Mouse (Mus musculus): ENCODE measurements around the gene Lrrk1. TPM values are rescaled to one million over a fixed set of nuclear protein-coding genes. Genes with fewer than 3 reads are reported as not detected.

Lrrk1 gene
- total and polyA plus RNA-seq, 3 experiments: 5.0 to 16.9 (median 13.6) TPM

DNA sequence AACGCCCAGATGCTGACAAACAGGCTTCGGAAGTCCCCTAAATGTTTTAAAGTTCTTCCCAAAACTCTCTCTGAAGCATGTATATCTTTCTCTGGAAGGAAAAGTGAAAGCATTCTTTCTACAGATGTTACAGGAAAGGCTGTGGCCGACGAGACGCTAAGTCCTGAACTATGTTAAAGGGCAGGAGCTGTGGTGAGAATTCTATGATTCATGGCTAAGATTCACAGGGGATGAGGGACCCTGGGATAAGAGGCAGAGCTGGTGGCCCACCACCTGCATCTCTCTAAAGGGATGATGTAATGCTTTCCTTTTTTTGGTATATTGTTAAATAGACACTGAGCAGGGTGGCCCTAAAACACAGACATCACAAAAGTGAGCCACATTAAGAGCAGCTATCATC, 44.8 kb downstream of the Lrrk1 start:
- H3K9me3 ChIP-seq (replicated peaks; ENCODE audit: low read length): no peaks in the 10 kb centered on the region
- H3K27me3 ChIP-seq (replicated peaks): no peaks in the 10 kb centered on the region
- peaks cover 0 to 12% of the 10 kb centered on the region in 2 experiments; a peak in 2 of 4 replicates for H3K4me1 ChIP-seq (ENCODE audit: control insufficient read depth in 1 of 2, insufficient read depth in 2 of 2)
- no peak overlapping the region for H3K4me2 ChIP-seq (ENCODE audit: insufficient read depth, low read depth, poor library complexity, severe bottlenecking)
- H3K27ac ChIP-seq (ENCODE audit: insufficient read depth, low read depth): no peak overlapping the region
- dilution Hi-C loops (cut with MboI; ENCODE audit: extremely low pct_ligation_motif_present, extremely low pct_unique_long_range_greater_than_20kb, low sequenced_read_pairs): no loop called here
- H3K79me2 ChIP-seq (replicated peaks; ENCODE audit: control insufficient read depth, extremely low read depth, insufficient read depth, poor library complexity, severe bottlenecking): no peaks in the 10 kb centered on the region
- in situ Hi-C loops (cut with MboI; ENCODE audit: low pct_ligation_motif_present, low pct_unique_long_range_greater_than_20kb, low sequenced_read_pairs): no loop called here
- no peak overlapping the region for H3K4me3 ChIP-seq (replicated peaks in 1 of 3; ENCODE audit: low read depth in 2 of 3, low read length in 2 of 3, poor library complexity in 1 of 3)
- DNase-seq (ENCODE audit: extremely low read depth): no peak
- peaks cover 3 to 53% of the 10 kb centered on the region in 2 experiments for H3K36me3 ChIP-seq (replicated peaks in 1 of 2; ENCODE audit: control insufficient read depth in 1 of 2, insufficient read depth in 1 of 2, low read length in 1 of 2)
- no peak for TF ChIP-seq JUND (conservative IDR thresholded peaks at IDR 0.05; ENCODE audit: low read depth, low read length)
- H3K9ac ChIP-seq (ENCODE audit: insufficient read depth, low read depth): no peak overlapping the region

DNA sequence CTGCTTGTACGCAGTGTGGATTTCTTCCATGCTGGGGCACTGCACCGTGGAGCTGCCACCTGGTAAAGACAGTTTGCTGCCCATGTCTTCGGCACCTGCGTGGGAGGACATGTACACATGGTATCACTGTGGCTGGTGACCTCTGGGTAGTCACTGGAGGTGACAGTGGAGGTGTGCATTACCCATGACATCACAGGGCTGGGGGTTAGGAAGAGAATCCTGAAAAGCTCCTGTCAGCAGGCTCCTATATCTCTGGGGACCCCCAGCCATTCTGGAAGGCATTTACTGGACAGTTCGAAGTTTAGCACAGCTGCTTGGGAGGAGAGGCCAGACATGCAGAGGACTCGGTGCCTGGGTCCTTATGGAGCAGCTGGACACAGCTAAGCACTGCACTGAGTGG, 45.3 kb downstream of the Lrrk1 start:
- dilution Hi-C loops (cut with MboI; ENCODE audit: extremely low pct_ligation_motif_present, extremely low pct_unique_long_range_greater_than_20kb, low sequenced_read_pairs): no loop called here
- H3K27me3 ChIP-seq (replicated peaks): no peaks in the 10 kb centered on the region
- H3K36me3 ChIP-seq (replicated peaks in 1 of 2; ENCODE audit: control insufficient read depth in 1 of 2, insufficient read depth in 1 of 2, low read length in 1 of 2): peaks cover 3 to 55% of the 10 kb centered on the region in 2 experiments
- no peaks in the 10 kb centered on the region for H3K9me3 ChIP-seq (replicated peaks; ENCODE audit: low read length)
- TF ChIP-seq E2F4 (IDR thresholded peaks at IDR 0.05; ENCODE audit: insufficient replicate concordance, low read depth, low read length) (no peak), MAX (IDR thresholded peaks at IDR 0.05; ENCODE audit: low read length) (no peak), POLR2A (IDR thresholded peaks at IDR 0.05; ENCODE audit: low read depth, low read length) (no peak), RAD21 (IDR thresholded peaks at IDR 0.05; ENCODE audit: low read depth, low read length) (no peak)
- H3K79me2 ChIP-seq (replicated peaks; ENCODE audit: control insufficient read depth, extremely low read depth, insufficient read depth, poor library complexity, severe bottlenecking): no peaks in the 10 kb centered on the region
- H3K27ac ChIP-seq (ENCODE audit: insufficient read depth, low read depth): no peak overlapping the region
- peaks cover 0 to 12% of the 10 kb centered on the region in 2 experiments; a peak in 2 of 4 replicates for H3K4me1 ChIP-seq (ENCODE audit: control insufficient read depth in 1 of 2, insufficient read depth in 2 of 2)
- H3K4me2 ChIP-seq (ENCODE audit: insufficient read depth, low read depth, poor library complexity, severe bottlenecking): no peak overlapping the region
- H3K4me3 ChIP-seq (replicated peaks in 1 of 3; ENCODE audit: low read depth in 2 of 3, low read length in 2 of 3, poor library complexity in 1 of 3): no peak overlapping the region
- H3K9ac ChIP-seq (ENCODE audit: insufficient read depth, low read depth): no peak overlapping the region
- no peak for DNase-seq (ENCODE audit: extremely low read depth)
- in situ Hi-C loops (cut with MboI; ENCODE audit: low pct_ligation_motif_present, low pct_unique_long_range_greater_than_20kb, low sequenced_read_pairs): no loop called here

DNA sequence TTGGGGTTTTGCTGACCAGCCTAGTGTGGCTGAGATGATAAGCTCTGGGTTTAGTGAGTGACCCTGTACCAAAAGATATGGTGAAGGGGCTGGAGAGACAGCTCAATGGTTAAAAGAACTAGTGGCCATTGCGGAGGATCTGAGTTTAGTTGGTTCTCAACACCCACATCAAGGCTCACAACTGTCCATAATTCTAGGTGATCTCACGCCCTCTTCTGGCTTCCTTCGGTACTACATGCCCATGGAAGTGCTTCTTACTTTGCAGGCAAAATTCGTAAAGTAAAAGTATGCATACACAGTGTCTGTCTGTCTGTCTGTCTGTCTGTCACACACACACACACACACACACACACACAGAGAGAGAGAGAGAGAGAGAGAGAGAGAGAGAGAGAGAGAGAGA, 45.8 kb downstream of the Lrrk1 start:
- H3K9me3 ChIP-seq (replicated peaks; ENCODE audit: low read length): no peaks in the 10 kb centered on the region
- H3K9ac ChIP-seq (ENCODE audit: insufficient read depth, low read depth): no peak overlapping the region
- dilution Hi-C loops (cut with MboI; ENCODE audit: extremely low pct_ligation_motif_present, extremely low pct_unique_long_range_greater_than_20kb, low sequenced_read_pairs) (no loop called here), in situ Hi-C loops (cut with MboI; ENCODE audit: low pct_ligation_motif_present, low pct_unique_long_range_greater_than_20kb, low sequenced_read_pairs) (no loop called here)
- TF ChIP-seq MAX (IDR thresholded peaks at IDR 0.05; ENCODE audit: low read length) (no peak), MAFK (IDR thresholded peaks at IDR 0.05; ENCODE audit: insufficient replicate concordance, low read length) (no peak), ETS1 (conservative IDR thresholded peaks at IDR 0.05; ENCODE audit: low read depth, low read length) (no peak), CTCF (conservative IDR thresholded peaks at IDR 0.05 in 1 of 2, IDR thresholded peaks at IDR 0.05 in 1 of 2; ENCODE audit: low read depth in 2 of 2, low read length in 2 of 2) (peak; percentile 44 to 68), NRF1 (IDR thresholded peaks at IDR 0.05; ENCODE audit: low read depth, low read length) (no peak), PAX5 (IDR thresholded peaks at IDR 0.05; ENCODE audit: low read length) (no peak), GABPA (IDR thresholded peaks at IDR 0.05; ENCODE audit: insufficient replicate concordance, low read depth, low read length) (no peak), ZC3H11A (IDR thresholded peaks at IDR 0.05; ENCODE audit: low read depth, low read length) (no peak), JUND (conservative IDR thresholded peaks at IDR 0.05; ENCODE audit: low read depth, low read length) (no peak), ZNF384 (IDR thresholded peaks at IDR 0.05; ENCODE audit: low read depth, low read length) (no peak), POLR2A (IDR thresholded peaks at IDR 0.05; ENCODE audit: low read depth, low read length) (no peak), SMC3 (IDR thresholded peaks at IDR 0.05; ENCODE audit: low read depth, low read length) (peak; percentile 28), ZKSCAN1 (IDR thresholded peaks at IDR 0.05; ENCODE audit: borderline replicate concordance, low read depth, low read length) (no peak)
- H3K4me2 ChIP-seq (ENCODE audit: insufficient read depth, low read depth, poor library complexity, severe bottlenecking): no peak overlapping the region
- H3K27me3 ChIP-seq (replicated peaks): no peaks in the 10 kb centered on the region
- peaks cover 0 to 12% of the 10 kb centered on the region in 2 experiments; a peak in 2 of 4 replicates for H3K4me1 ChIP-seq (ENCODE audit: control insufficient read depth in 1 of 2, insufficient read depth in 2 of 2)
- H3K79me2 ChIP-seq (replicated peaks; ENCODE audit: control insufficient read depth, extremely low read depth, insufficient read depth, poor library complexity, severe bottlenecking): no peaks in the 10 kb centered on the region
- H3K36me3 ChIP-seq (replicated peaks in 1 of 2; ENCODE audit: control insufficient read depth in 1 of 2, insufficient read depth in 1 of 2, low read length in 1 of 2): peaks cover 3 to 55% of the 10 kb centered on the region in 2 experiments
- no peak overlapping the region for H3K4me3 ChIP-seq (replicated peaks in 1 of 3; ENCODE audit: low read depth in 2 of 3, low read length in 2 of 3, poor library complexity in 1 of 3)
- DNase-seq (ENCODE audit: extremely low read depth): peak; percentile 47
- no peak overlapping the region for H3K27ac ChIP-seq (ENCODE audit: insufficient read depth, low read depth)

All from CH12.LX (cell line).